Mouse (Mus musculus): ENCODE results near the gene Znhit1.
A peak's percentile ranks its signal among the peaks of the same experiment; 100 is the strongest.

The Znhit1 gene

GRCm38 (mm10) chr5:136987934-136988271, at the start of gene Znhit1:
Znhit1 (minus strand) TSS chr5:136988021.
- no peak for DNase-seq (ENCODE audit: low read depth)

- DNase-seq (ENCODE audit: low read depth): no peak
Observed at GRCm38 (mm10) chr5:137036211-137036610, 48.4 kb upstream of the Znhit1 start.

- DNase-seq (ENCODE audit: low read depth): peak; percentile 82
Observed at GRCm38 (mm10) chr5:137032641-137033074, 44.8 kb upstream of the Znhit1 start.

- no peak for DNase-seq (ENCODE audit: low read depth)
Observed at GRCm38 (mm10) chr5:137032033-137032421, 44.2 kb upstream of the Znhit1 start.

DNA sequence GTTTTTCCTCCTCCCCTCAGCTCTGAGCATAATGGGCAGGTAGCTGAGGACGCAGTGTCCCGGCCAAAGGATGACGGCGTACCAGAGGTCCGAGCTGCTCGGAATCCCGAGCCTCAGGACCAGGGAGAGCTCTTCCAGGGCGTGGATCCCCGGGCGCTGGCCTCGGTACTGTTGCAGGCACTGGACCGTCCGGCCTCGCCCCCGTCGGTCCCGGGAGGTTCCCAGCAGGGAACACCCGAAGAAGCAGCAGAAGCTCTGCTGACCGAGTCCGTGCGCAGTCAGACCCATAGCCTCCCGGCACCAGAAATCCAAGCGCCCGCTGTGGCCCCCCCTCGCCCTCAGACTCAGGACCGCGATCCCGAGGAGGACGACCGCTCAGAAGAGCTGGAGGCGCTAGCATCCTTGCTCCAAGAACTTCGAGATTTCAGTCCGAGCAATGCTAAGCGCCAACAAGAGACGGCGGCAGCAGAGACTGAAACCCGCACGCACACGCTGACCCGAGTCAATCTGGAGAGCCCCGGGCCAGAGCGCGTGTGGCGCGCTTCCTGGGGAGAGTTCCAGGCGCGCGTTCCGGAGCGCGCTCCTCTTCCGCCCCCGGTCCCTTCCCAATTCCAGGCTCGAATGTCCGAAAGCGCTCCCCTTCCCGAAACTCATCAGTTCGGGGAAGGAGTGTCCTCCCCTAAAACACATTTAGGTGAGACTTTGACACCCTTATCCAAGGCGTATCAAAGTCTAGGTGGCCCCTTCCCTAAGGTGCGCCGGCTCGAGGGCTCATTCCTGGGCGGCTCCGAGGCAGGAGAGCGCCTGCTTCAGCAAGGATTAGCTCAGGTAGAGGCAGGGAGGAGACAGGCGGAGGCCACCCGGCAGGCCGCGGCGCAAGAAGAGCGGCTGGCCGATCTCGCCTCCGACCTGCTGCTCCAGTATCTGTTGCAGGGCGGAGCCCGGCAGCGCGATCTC, 43.5 kb upstream of the Znhit1 start:
- DNase-seq (ENCODE audit: low read depth): no peak

DNA sequence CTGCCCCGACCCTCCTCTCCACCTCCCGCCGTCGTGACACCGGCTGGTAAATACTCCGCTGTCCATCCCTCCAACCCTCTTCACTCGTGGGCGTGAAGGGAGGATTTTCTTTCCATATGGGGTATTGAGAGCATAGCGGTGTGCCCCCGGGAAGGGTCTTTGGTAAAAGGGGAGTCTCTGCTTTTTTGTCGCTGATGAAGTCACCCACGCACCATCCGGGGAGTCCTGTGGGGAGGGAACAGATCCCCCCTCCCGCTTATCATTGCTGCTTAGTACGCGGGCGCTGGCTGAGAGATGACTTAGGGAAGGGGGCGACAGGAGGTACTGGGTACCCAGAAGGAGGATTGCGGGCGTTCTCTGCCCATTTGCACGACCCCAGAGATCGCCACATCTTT, 42.6 kb upstream of the Znhit1 start:
- DNase-seq (ENCODE audit: low read depth): no peak

DNA sequence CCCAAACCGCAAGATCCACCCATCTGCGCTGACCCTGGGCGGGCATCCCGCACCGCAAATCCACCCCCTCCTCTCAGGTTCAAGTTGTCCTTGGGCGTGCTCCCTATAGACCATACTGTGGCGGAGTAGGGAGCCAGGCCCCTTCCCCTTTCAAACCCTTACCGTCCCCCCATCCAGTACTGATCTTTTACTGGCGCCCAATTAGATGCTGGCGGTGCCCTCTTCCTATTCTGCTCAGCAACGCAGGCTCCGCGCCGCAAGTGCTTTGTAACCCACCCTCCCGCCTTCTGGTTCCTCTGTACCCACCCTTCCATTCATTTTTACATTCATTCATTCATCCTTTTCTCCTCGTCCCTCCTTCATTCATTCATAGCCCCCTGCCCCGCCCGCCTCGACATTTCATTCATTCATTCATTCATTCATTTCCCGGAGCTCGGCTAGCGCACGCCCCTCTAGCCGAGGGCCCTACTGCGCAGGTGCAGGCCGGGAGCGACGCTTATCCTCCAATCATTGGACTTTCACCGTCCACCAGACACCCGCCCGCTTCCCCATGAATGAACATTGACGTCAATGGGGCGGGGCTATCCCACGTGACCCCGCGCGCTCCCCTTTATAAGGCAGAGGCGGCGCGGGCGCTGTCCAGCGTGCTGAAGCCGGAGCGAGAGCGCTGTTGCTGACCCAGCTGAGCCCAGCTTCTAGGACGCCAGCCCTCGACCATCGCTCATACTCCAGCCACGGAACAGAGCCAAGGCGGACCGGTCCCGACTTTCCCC, 42.0 kb upstream of the Znhit1 start:
- DNase-seq (ENCODE audit: low read depth): peak; percentile 96

- no peak for DNase-seq (ENCODE audit: low read depth)
Observed at GRCm38 (mm10) chr5:137029273-137029585, 41.4 kb upstream of the Znhit1 start.

DNA sequence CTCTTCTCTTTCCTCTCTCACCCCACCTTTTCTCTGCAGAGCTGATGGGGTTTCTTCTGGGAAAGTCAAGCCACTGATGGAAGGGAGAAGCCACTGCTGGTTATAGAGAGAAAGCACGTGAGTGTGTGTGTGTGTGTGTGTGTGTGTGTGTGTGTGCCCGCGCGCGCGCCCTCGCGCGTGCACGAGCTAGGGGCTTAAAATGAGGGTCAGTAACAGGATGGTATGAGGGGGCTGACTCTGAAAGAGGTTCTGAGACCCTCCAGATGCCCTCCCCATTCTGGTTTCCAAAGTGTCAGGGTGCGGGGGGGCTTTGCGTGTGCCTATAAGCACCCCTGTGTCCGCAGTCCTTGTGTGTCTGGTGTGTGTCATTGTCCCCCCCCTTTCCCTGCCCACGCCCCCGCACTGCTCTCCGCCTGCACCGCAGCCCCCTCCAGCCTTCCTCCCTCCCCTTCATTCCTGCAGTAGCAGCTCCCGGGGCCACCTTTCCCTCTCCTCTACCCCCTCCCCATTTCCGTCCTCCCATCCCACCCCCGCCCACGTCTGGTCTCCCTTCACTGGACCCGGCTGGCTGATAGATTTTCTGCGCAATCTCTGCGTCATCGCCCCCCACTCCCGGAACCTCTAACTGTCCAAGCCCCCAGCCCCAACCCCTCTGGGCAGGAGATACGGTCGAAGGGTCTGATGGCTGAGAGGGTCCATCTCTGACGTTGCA, 40.9 kb upstream of the Znhit1 start:
- no peak for DNase-seq (ENCODE audit: low read depth)

GRCm38 (mm10) chr5:137026092-137026491, 38.3 kb upstream of the Znhit1 start, which contains the start of gene Vgf:
Vgf (plus strand) TSS chr5:137026392.
- no peak for DNase-seq (ENCODE audit: low read depth)

DNA sequence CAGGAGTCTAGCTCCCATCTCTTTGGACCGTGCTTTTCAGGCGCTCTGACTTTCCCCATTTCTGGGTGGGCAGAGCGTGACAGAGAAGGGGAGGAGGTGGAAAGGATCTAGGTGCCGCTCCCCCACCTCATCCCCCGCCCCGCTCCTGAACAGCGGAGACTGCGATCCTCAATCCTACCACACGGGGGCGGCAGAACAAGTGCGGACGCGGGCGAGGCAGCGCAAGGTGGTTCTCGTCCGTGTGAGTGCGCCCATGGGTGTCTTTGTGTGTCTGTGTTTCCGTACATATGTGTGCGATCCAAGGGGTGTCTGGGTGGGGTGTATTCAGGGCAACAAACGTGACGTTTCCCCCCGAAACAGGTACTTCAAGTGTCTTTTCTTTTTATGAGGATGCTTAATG, 37.3 kb upstream of the Znhit1 start:
- no peak for DNase-seq (ENCODE audit: low read depth)

GRCm38 (mm10) chr5:137024318-137024717, 36.5 kb upstream of the Znhit1 start:
- no peak for DNase-seq (ENCODE audit: low read depth)

- DNase-seq (ENCODE audit: low read depth): no peak
Observed at GRCm38 (mm10) chr5:137015913-137016312, 28.1 kb upstream of the Znhit1 start.

DNA sequence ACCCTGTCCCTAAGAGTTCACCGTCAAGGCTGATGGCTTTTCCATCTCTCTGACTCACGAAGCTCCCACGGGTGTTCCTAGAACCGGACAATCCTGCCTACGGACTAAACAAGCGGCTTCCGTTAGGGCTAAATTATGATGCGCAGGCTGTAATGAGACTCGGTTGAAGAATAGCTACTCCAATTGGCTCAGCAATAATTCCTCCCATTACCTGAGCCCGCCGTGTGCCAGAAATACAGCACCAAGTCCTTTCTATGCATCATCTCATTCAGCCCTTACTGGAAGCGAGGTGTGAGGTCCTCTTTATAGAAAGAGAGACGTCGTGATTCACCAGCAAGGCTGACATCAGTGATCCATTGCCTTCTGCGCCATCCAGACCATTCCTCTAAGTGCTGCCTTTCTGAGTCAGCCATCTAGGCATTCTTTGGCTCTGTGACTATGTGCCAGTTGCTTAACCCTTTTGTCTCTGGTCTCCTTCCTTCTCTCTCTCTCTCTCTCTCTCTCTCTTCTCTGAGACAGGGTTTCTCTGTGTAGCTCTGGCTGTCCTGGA, 24.7 kb upstream of the Znhit1 start:
- DNase-seq (ENCODE audit: low read depth): no peak

- no peak for DNase-seq (ENCODE audit: low read depth)
Observed at GRCm38 (mm10) chr5:137009988-137010387, 22.2 kb upstream of the Znhit1 start.

GRCm38 (mm10) chr5:137007276-137007675, 19.5 kb upstream of the Znhit1 start:
- no peak for DNase-seq (ENCODE audit: low read depth)

DNA sequence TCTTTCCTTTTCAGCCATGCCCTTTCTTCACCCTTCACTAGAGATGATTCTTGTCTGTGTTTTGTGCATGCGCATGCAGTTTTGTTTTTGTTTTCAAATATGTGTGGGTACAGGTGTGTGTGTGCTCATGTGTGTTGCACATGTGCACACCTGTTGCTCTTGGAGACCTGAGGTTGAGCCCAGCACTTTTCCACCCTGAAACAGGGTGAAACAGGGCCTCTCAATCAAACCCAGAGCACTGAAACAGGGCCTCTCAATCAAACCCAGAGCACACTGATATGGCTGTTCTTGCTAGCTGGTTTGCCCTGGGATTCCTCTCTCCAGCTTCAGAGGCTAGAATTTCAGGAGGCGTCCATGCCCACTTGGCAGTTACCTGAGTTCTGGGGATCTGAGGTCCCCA, 12.8 kb upstream of the Znhit1 start:
- no peak for DNase-seq (ENCODE audit: low read depth)

DNA sequence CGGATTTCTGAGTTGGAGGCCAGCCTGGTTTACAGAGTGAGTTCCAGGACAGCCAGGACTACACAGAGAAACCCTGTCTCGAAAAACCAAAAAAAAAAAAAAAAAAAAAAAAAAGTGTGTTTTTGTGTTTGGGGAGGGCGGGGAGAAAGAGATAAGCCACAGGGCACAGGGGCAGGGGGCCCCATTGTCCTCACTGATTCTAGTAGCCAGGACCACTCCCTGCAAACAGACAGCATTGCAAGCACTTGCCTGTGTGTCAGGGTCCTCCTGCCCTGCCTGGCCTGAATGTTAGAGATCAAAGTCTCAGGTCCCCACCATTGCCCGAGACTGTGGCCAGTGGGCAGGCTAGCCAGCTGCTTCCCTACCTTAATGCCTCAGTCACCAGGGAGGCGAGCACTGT, 11.6 kb upstream of the Znhit1 start:
- no peak for DNase-seq (ENCODE audit: low read depth)

GRCm38 (mm10) chr5:136989801-136990200, 2.0 kb upstream of the Znhit1 start:
- DNase-seq (ENCODE audit: low read depth): no peak

DNA sequence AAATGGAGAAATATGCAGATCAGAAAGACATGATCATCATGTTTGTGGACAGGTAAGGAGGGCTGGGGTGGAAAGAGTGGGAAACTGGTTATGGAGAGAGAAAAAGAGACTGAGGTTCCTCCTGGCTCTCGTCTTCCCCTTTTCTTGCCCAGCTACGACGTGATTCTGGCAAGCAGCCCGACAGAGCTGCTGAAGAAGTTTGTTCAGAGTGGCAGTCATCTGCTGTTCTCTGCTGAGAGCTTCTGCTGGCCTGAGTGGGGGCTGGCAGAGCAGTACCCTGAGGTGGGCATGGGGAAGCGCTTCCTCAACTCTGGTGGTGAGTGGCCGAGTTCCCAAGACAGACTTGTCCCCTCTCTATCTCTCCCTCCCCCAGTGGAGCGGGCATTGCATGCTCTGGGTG, 599 bp upstream of the Znhit1 start:
- DNase-seq (ENCODE audit: low read depth): no peak

DNA sequence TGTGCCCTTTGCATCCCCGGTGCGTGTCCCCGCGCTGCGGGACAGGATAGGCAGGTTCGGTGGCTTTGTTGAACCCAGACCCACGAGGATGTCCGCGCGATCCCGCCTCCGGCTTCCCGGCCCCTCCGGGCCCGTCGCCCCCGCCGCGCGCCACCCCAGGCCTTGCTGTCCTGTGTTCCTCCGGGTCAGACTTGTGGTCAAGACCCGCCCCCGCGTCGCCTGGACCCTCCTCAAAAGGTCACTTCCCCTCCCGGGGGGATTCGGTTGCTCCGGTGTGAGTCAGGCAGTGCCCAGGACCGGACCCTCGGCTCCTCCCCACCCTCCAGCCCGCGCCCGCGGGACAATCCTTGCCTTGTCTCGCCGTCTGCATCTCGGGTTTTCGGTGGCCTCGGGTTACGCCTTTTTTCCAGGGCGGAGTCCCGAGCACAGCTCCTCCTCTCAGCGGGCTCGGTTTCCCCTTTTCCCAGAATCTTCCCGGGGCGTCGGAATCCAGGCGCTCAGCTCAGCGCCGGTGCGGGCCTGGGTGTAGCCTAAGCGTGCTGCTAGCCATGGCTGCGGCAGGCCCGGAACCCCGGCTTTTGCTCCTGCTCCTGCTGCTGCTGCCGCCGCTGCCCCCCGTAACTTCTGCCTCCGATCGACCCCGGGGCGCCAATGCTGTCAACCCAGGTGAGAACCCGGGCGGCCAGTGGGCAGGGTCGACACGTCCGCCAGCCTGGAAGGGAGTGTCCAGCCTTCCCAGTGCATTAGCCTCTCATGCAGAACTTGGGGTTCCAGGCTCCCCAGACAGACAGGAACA, 485 bp downstream of the Znhit1 start:
- DNase-seq (ENCODE audit: low read depth): peak; percentile 68
